Mouse (Mus musculus) embryonic facial prominence, embryonic 10.5 days (tissue): Measurements from ENCODE around the gene Fbxo9. TPM values are rescaled to one million over a fixed set of nuclear protein-coding genes. Genes with fewer than 3 reads are reported as not detected.

ENCODE experiments used
- DNase-seq: peaks from one replicate; pipeline ENCODE4 v3.0.0-alpha.2; 2017; ENCODE audit warnings: low spot score
- H3K27ac ChIP-seq: fragments of 300-500 bp; sonication (generic); replicated peaks from 2 replicates; pipeline ENCODE4 v1.5.1; 2016; ENCODE audit warnings: mild to moderate bottlenecking
- H3K27me3 ChIP-seq: fragments of 300-500 bp; sonication (generic); replicated peaks from 2 replicates; pipeline ENCODE4 v1.6.1; 2016; ENCODE audit warnings: low read depth, mild to moderate bottlenecking; ENCODE audit not compliant: poor library complexity, severe bottlenecking
- H3K36me3 ChIP-seq: fragments of 300-500 bp; sonication (generic); replicated peaks from 2 replicates; pipeline ENCODE4 v1.6.1; 2016; ENCODE audit warnings: mild to moderate bottlenecking, moderate library complexity
- H3K4me1 ChIP-seq: fragments of 300-500 bp; sonication (generic); 2 replicates; pipeline ENCODE4 v1.6.1; 2016
- H3K4me3 ChIP-seq: fragments of 300-500 bp; sonication (generic); 2 replicates; pipeline ENCODE4 v1.5.1; 2016; ENCODE audit warnings: mild to moderate bottlenecking, moderate library complexity
- H3K9me3 ChIP-seq: fragments of 300-500 bp; sonication (generic); 2 replicates; pipeline ENCODE4 v1.6.1; 2016; ENCODE audit warnings: mild to moderate bottlenecking
- WGBS: fragments of 180-500 bp; shearing (Covaris S2); methylation state at CpG from one replicate; pipeline ENCODE4 v1.1.7; 2016; 5-methylcytosine and 5-hydroxymethylcytosine counted together
- polyA plus RNA-seq: library from polyadenylated mRNA; unstranded; fragments of >200 nt; fragmentation: Nextera tagmentation; extraction: Ambion mirVana; gene quantifications from 2 replicates; pipeline ENCODE4 v1.2.1, GENCODE M21; 2016

Gene Fbxo9
- polyA plus RNA-seq, 1 experiment from 2014 or later, result 24.7 TPM

GRCm38 (mm10) chr9:78105501-78105932 is 3.3 kb downstream of the Fbxo9 start:
- no peak for DNase-seq
- H3K4me1 ChIP-seq, result peaks cover 24% of the 10 kb centered on the region
- 89% methylated on average over 6 of the region's 6 CpGs for WGBS
- no peaks in the 10 kb centered on the region for H3K9me3 ChIP-seq
- no peaks in the 10 kb centered on the region for H3K27me3 ChIP-seq
- H3K4me3 ChIP-seq, result no peak overlapping the region
- H3K27ac ChIP-seq, result no peak overlapping the region
- peaks cover 19% of the 10 kb centered on the region for H3K36me3 ChIP-seq

GRCm38 (mm10) chr9:78104973-78105372 is 3.9 kb downstream of the Fbxo9 start:
- 91% methylated on average over 6 of the region's 6 CpGs for WGBS
- no peaks in the 10 kb centered on the region for H3K27me3 ChIP-seq
- DNase-seq, result no peak

DNA sequence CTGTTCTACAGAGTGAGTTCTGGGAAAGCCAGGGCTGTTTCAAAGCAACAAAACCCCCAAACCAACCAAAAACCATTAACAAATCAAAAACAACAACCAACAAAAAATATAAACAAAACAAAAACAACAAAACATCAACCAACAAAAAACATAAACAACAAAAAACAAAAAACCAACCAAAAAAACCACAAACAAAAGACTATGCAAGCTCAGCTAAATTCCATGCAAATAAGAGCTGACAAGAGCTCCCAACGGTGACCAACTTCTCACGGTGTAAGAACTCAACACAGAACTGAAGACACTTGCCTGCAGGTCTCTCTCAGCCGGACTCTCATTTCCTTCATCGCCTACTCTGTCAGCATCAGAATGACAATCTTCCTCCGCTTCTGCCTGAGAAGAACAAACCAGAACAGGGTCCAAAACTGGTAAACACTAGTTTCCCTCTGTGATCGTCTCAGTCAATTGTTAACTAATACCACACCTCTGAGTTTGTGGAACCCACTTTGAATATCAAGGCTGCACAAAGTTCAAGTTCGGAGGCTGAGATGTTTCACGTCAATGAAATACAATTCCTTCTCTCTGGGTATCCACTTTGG is 4.8 kb downstream of the Fbxo9 start:
- Histone ChIP-seq H3K36me3 (peaks cover 34% of the 10 kb centered on the region), H3K9me3 (no peaks in the 10 kb centered on the region), H3K4me1 (peaks cover 18% of the 10 kb centered on the region), H3K4me3 (no peak overlapping the region), H3K27me3 (no peaks in the 10 kb centered on the region), H3K27ac (no peak overlapping the region)
- WGBS, result 88% methylated on average over 8 of the region's 8 CpGs
- DNase-seq, result no peak

More at GRCm38 (mm10) chr9:78104973-78105372, 3.9 kb downstream of the Fbxo9 start:
- Histone ChIP-seq H3K9me3 (no peaks in the 10 kb centered on the region), H3K27ac (no peak overlapping the region), H3K4me3 (no peak overlapping the region), H3K36me3 (peaks cover 25% of the 10 kb centered on the region), H3K4me1 (peaks cover 24% of the 10 kb centered on the region)

- Histone ChIP-seq H3K4me3 (no peak overlapping the region), H3K36me3 (peaks cover 60% of the 10 kb centered on the region), H3K9me3 (peaks cover 6% of the 10 kb centered on the region; the same call in 1 of the 2 replicates), H3K27ac (no peak overlapping the region), H3K4me1 (0 out of 2 replicates have a peak, but pooled peaks cover 2% of the 10 kb centered on the region), H3K27me3 (no peaks in the 10 kb centered on the region)
- no peak for DNase-seq
- WGBS, result 78% methylated on average over 4 of the region's 4 CpGs
These were observed 7.4 kb downstream of the Fbxo9 start for GRCm38 (mm10) chr9:78101431-78101830.

- WGBS, result 84% methylated on average over 5 of the region's 5 CpGs
These were observed 7.9 kb downstream of the Fbxo9 start for GRCm38 (mm10) chr9:78100956-78101355.

GRCm38 (mm10) chr9:78096376-78096775 is 12.5 kb downstream of the Fbxo9 start:
- no peaks in the 10 kb centered on the region for H3K27me3 ChIP-seq
- H3K9me3 ChIP-seq, result peaks cover 7% of the 10 kb centered on the region; the same call in 1 of the 2 replicates
- 97% methylated on average over 6 of the region's 6 CpGs for WGBS
- no peak overlapping the region for H3K4me3 ChIP-seq
- no peak for DNase-seq
- no peaks in the 10 kb centered on the region for H3K4me1 ChIP-seq
- H3K27ac ChIP-seq, result no peak overlapping the region
- H3K36me3 ChIP-seq, result peaks cover 79% of the 10 kb centered on the region

More at GRCm38 (mm10) chr9:78100956-78101355, 7.9 kb downstream of the Fbxo9 start:
- peaks cover 65% of the 10 kb centered on the region for H3K36me3 ChIP-seq
- H3K4me1 ChIP-seq, result 0 out of 2 replicates have a peak, but pooled peaks cover 2% of the 10 kb centered on the region
- H3K9me3 ChIP-seq, result peaks cover 7% of the 10 kb centered on the region; the same call in 1 of the 2 replicates
- H3K27me3 ChIP-seq, result no peaks in the 10 kb centered on the region
- no peak for DNase-seq
- no peak overlapping the region for H3K27ac ChIP-seq
- no peak overlapping the region for H3K4me3 ChIP-seq

DNA sequence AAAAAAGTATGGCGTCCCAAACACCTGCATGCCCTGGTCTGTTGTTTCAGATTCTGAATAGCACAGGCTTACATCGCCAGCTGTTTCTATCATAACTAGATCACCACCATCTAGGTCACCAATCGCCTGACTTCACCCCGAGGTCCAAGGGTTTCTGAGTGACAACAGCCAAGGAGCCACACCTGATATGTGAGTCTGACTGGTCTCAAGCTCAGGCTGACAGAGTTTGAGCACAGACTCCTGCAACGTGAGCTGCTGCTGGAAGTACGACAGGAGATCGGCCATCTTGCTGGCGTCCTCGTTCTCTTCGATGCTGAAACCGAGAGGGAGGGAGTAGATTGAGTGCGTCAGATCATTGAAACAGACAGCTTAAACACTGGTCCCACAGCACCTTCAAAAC is 13.2 kb downstream of the Fbxo9 start:
- Histone ChIP-seq H3K9me3 (peaks cover 7% of the 10 kb centered on the region; the same call in 1 of the 2 replicates), H3K27me3 (no peaks in the 10 kb centered on the region), H3K27ac (no peak overlapping the region), H3K4me3 (no peak overlapping the region), H3K36me3 (peaks cover 76% of the 10 kb centered on the region), H3K4me1 (no peaks in the 10 kb centered on the region)
- DNase-seq, result no peak
- 94% methylated on average over 12 of the region's 12 CpGs for WGBS

DNA sequence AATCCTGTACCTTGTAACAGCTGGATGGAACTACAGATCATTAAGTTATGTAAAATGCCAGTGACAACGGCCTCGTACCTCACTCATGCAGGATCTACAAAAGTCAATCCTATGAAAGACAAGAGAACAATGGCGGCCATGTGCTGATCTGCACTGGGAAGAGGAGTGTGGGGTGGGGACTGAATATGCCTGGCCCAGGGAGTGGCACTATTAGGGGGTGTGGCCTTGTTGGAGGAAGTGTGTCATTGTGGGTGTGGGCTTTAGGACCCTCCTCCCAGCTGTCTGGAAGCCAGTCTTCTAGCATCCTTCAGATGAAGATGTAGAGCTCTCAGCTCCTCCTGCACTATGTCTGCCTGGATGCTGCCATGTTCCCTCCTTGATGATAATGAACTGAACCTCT is 18.3 kb downstream of the Fbxo9 start:
- H3K9me3 ChIP-seq, result no peaks in the 10 kb centered on the region
- peaks cover 45% of the 10 kb centered on the region for H3K36me3 ChIP-seq
- H3K27ac ChIP-seq, result no peak overlapping the region
- H3K27me3 ChIP-seq, result no peaks in the 10 kb centered on the region
- H3K4me1 ChIP-seq, result no peaks in the 10 kb centered on the region
- no peak for DNase-seq
- WGBS, result 91% methylated on average over 3 of the region's 3 CpGs
- H3K4me3 ChIP-seq, result no peak overlapping the region

DNA sequence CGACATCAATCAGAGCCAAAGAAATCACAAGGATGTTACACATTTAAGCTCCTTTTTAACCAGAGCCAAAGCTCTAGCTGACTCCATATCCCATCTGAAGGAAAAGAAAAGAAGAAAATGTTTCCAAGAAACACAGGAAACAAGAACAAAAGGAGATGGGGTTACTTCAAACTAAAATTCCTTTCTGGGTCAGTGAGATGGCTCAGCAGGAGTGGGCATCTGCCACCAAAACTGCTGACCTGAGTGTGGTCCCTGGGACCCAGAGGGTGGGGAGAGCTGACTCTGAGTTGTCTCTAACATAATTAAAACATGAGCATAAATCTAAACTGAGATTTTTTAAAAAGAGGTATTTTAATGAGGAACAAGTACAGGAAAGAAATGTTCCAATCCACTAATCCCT is 19.0 kb downstream of the Fbxo9 start:
- Histone ChIP-seq H3K27ac (no peak overlapping the region), H3K27me3 (no peaks in the 10 kb centered on the region), H3K4me3 (no peak overlapping the region), H3K36me3 (peaks cover 45% of the 10 kb centered on the region), H3K9me3 (no peaks in the 10 kb centered on the region), H3K4me1 (no peaks in the 10 kb centered on the region)
- DNase-seq, result no peak
- 88% methylated on average over 1 of the region's 1 CpGs for WGBS

GRCm38 (mm10) chr9:78088971-78089370 is 19.9 kb downstream of the Fbxo9 start:
- DNase-seq, result no peak
- Histone ChIP-seq H3K27me3 (no peaks in the 10 kb centered on the region), H3K27ac (no peak overlapping the region), H3K4me1 (no peaks in the 10 kb centered on the region), H3K9me3 (no peaks in the 10 kb centered on the region), H3K36me3 (peaks cover 49% of the 10 kb centered on the region), H3K4me3 (no peak overlapping the region)
- 81% methylated on average over 7 of the region's 7 CpGs for WGBS

DNA sequence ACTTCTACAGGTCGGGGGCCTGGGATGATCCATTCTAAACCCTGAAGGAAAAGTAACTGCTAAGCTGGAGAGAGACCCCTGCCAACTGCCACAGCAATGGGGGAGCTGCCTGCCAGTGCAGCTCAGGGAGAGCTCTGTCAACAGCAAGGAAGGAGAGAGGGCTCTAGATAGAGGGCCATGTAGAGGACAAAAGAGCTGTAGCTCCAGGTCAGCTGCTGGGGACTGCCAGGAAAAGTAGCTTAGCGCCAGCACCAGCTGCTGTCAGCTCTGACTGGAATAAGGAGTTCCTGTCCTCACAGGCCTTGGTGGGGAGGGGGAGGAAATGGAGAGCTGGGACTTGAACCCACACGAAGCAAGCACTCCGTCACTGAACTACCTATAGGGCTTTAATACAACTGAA is 20.3 kb downstream of the Fbxo9 start:
- Histone ChIP-seq H3K4me3 (no peak overlapping the region), H3K27me3 (no peaks in the 10 kb centered on the region), H3K4me1 (no peaks in the 10 kb centered on the region), H3K36me3 (peaks cover 53% of the 10 kb centered on the region), H3K9me3 (no peaks in the 10 kb centered on the region), H3K27ac (no peak overlapping the region)
- DNase-seq, result no peak
- 75% methylated on average over 4 of the region's 4 CpGs for whole genome bisulfite sequencing

DNA sequence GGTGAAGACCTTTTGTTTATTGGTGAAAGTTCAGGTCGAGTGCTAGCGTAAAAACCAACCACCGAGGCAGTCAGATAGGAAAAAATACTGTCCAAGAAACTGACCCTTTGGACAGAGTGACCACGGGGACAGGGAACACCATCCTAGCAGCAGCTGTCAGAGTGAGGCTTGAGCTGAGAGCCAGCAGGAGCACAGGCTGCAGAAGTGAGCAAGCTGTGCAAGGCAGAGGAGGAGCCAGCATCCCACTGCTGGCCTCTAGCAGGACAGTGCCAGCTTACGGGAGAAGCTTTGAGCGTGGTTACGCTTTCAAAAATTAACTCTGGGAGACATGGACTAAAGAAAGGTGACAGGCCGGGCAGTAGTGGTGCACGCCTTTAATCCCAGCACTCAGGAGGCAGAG is 21.1 kb downstream of the Fbxo9 start:
- 90% methylated on average over 9 of the region's 9 CpGs for WGBS
- H3K27me3 ChIP-seq, result no peaks in the 10 kb centered on the region
- no peaks in the 10 kb centered on the region for H3K9me3 ChIP-seq
- no peaks in the 10 kb centered on the region for H3K4me1 ChIP-seq
- H3K27ac ChIP-seq, result no peak overlapping the region
- peaks cover 53% of the 10 kb centered on the region for H3K36me3 ChIP-seq
- no peak overlapping the region for H3K4me3 ChIP-seq
- DNase-seq, result no peak

DNA sequence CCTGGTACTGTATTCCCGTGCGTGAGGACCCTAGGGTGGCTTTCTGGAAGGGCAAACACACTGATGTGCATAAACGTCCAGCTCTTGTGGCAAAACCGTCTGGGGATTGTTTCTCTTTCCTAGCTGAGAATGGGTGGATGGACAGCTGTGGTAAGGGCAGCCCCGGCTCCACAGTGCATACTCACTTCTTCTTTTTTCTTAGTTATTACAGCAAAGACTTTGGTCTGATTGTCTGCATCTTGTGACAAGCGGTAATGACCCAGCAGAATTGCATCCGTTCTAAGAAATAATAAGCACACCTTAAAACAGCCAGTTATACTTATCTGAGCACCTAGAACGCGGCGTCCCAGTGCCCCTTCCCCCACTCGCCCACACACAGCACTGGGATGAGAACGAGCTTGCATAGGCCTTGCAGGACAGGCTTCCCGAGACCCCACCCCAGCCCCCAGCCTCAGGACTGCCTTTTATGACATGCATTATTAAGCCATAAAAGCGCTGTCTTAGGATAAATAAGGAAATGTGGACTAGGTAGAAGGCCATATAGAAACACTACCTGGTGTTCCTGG is 23.1 kb downstream of the Fbxo9 start:
- Histone ChIP-seq H3K4me1 (no peaks in the 10 kb centered on the region), H3K27me3 (no peaks in the 10 kb centered on the region), H3K9me3 (no peaks in the 10 kb centered on the region), H3K27ac (no peak overlapping the region), H3K4me3 (no peak overlapping the region), H3K36me3 (peaks cover 60% of the 10 kb centered on the region)
- 89% methylated on average over 14 of the region's 14 CpGs for WGBS
- no peak for DNase-seq
